Mouse (Mus musculus) midbrain, embryonic 11.5 days (tissue): ENCODE results near the gene Zc3h12d. TPM values are rescaled to one million over a fixed set of nuclear protein-coding genes. Genes with fewer than 3 reads are reported as not detected.

ENCODE experiments used
- ATAC-seq: fragments of 200-750 bp; cut with Nextera tagmentation; 2 replicates; pipeline ENCODE4 v1.8.0; 2017; ENCODE audit warnings: moderate TSS enrichment, moderate library complexity; ENCODE audit not compliant: low FRiP score
- DNase-seq: peaks from one replicate; pipeline ENCODE4 v3.0.0; 2015; ENCODE audit warnings: low spot score; ENCODE audit errors: missing footprints
- H3K27ac ChIP-seq: fragments of 300-500 bp; sonication (generic); 2 replicates; pipeline ENCODE4 v1.5.1; 2014; ENCODE audit warnings: low read depth, low read length
- H3K27me3 ChIP-seq: fragments of 300-500 bp; sonication (generic); 2 replicates; pipeline ENCODE4 v1.6.1; 2014; ENCODE audit warnings: mild to moderate bottlenecking, low read length, moderate library complexity, mixed read lengths; ENCODE audit not compliant: control insufficient read depth, insufficient read depth
- H3K36me3 ChIP-seq: fragments of 300-500 bp; sonication (generic); 2 replicates; pipeline ENCODE4 v1.6.1; 2014; ENCODE audit warnings: mild to moderate bottlenecking, low read length, moderate library complexity, mixed read lengths; ENCODE audit not compliant: control insufficient read depth, insufficient read depth
- H3K4me1 ChIP-seq: fragments of 300-500 bp; sonication (generic); 2 replicates; pipeline ENCODE4 v1.6.1; 2014; ENCODE audit warnings: low read length; ENCODE audit not compliant: control insufficient read depth, insufficient read depth
- H3K4me2 ChIP-seq: fragments of 300-500 bp; sonication (generic); 2 replicates; pipeline ENCODE4 v1.6.1; 2014; ENCODE audit warnings: mild to moderate bottlenecking, moderate library complexity
- H3K4me3 ChIP-seq: fragments of 300-500 bp; sonication (generic); 2 replicates; pipeline ENCODE4 v1.5.1; 2014; ENCODE audit warnings: low read depth, low read length
- H3K9ac ChIP-seq: fragments of 300-500 bp; sonication (generic); 2 replicates; pipeline ENCODE4 v1.6.1; 2014; ENCODE audit warnings: low read length
- H3K9me3 ChIP-seq: fragments of 300-500 bp; sonication (generic); 2 replicates; pipeline ENCODE4 v1.6.1; 2016; ENCODE audit warnings: low read length; ENCODE audit not compliant: control insufficient read depth
- WGBS: fragments of 180-500 bp; shearing (Covaris S2); extraction: QIAGEN DNeasy Blood & Tissue Kit; methylation state at CpG from one replicate; pipeline ENCODE4 v1.1.7; 2014; 5-methylcytosine and 5-hydroxymethylcytosine counted together
- polyA plus RNA-seq: library from polyadenylated mRNA; unstranded; fragments of >200 nt; fragmentation: Nextera tagmentation; extraction: Ambion mirVana; gene quantifications from 2 replicates; pipeline ENCODE4 v1.2.1, GENCODE M21; 2014

Zc3h12d gene
- polyA plus RNA-seq, 1 experiment from 2014 or later, result not detected

GRCm38 (mm10) chr10:7844161-7844560, 11.9 kb downstream of the Zc3h12d start:
- 82% methylated on average over 4 of the region's 4 CpGs for WGBS
- Histone ChIP-seq H3K4me1 (no peaks in the 10 kb centered on the region), H3K27me3 (no peaks in the 10 kb centered on the region)

GRCm38 (mm10) chr10:7845136-7845535, 12.9 kb downstream of the Zc3h12d start:
- Histone ChIP-seq H3K9me3 (no peaks in the 10 kb centered on the region), H3K36me3 (no peaks in the 10 kb centered on the region), H3K4me3 (no peak overlapping the region), H3K9ac (no peak overlapping the region), H3K4me2 (no peak overlapping the region), H3K4me1 (no peaks in the 10 kb centered on the region), H3K27me3 (no peaks in the 10 kb centered on the region), H3K27ac (no peak overlapping the region)
- WGBS, result 80% methylated on average over 8 of the region's 8 CpGs
- ATAC-seq (no peak), DNase-seq (no peak)

More at GRCm38 (mm10) chr10:7844161-7844560, 11.9 kb downstream of the Zc3h12d start:
- Histone ChIP-seq H3K4me3 (no peak overlapping the region), H3K4me2 (no peak overlapping the region), H3K9me3 (no peaks in the 10 kb centered on the region), H3K36me3 (no peaks in the 10 kb centered on the region), H3K27ac (no peak overlapping the region), H3K9ac (no peak overlapping the region)
- ATAC-seq, result no peak
- no peak for DNase-seq

GRCm38 (mm10) chr10:7845991-7846390, 13.7 kb downstream of the Zc3h12d start:
- Histone ChIP-seq H3K4me1 (no peaks in the 10 kb centered on the region), H3K36me3 (no peaks in the 10 kb centered on the region), H3K27me3 (no peaks in the 10 kb centered on the region), H3K9ac (no peak overlapping the region), H3K9me3 (no peaks in the 10 kb centered on the region), H3K27ac (no peak overlapping the region), H3K4me2 (no peak overlapping the region), H3K4me3 (no peak overlapping the region)
- 86% methylated on average over 4 of the region's 4 CpGs for WGBS
- ATAC-seq (no peak), DNase-seq (no peak)

- H3K36me3 ChIP-seq, result no peaks in the 10 kb centered on the region
- H3K9me3 ChIP-seq, result no peaks in the 10 kb centered on the region
- DNase-seq (no peak), ATAC-seq (no peak)
- no peak overlapping the region for H3K4me2 ChIP-seq
- H3K4me1 ChIP-seq, result no peaks in the 10 kb centered on the region
- no peak overlapping the region for H3K9ac ChIP-seq
- 89% methylated on average over 2 of the region's 2 CpGs for WGBS
- H3K27me3 ChIP-seq, result no peaks in the 10 kb centered on the region
- H3K4me3 ChIP-seq, result no peak overlapping the region
- H3K27ac ChIP-seq, result no peak overlapping the region
These were observed 14.9 kb downstream of the Zc3h12d start for GRCm38 (mm10) chr10:7847166-7847605.

- H3K9me3 ChIP-seq, result no peaks in the 10 kb centered on the region
- no peak overlapping the region for H3K4me2 ChIP-seq
- 65% methylated on average over 3 of the region's 3 CpGs for WGBS
- H3K4me3 ChIP-seq, result no peak overlapping the region
- H3K36me3 ChIP-seq, result no peaks in the 10 kb centered on the region
- no peaks in the 10 kb centered on the region for H3K27me3 ChIP-seq
- ATAC-seq (no peak), DNase-seq (no peak)
- H3K27ac ChIP-seq, result no peak overlapping the region
- no peaks in the 10 kb centered on the region for H3K4me1 ChIP-seq
- H3K9ac ChIP-seq, result no peak overlapping the region
These were observed 19.6 kb downstream of the Zc3h12d start for GRCm38 (mm10) chr10:7851891-7852290.

GRCm38 (mm10) chr10:7860494-7860893, 28.2 kb downstream of the Zc3h12d start:
- no peaks in the 10 kb centered on the region for H3K36me3 ChIP-seq
- DNase-seq (no peak), ATAC-seq (no peak)
- H3K4me2 ChIP-seq, result no peak overlapping the region
- no peaks in the 10 kb centered on the region for H3K9me3 ChIP-seq
- no peaks in the 10 kb centered on the region for H3K27me3 ChIP-seq
- H3K9ac ChIP-seq, result no peak overlapping the region
- no peak overlapping the region for H3K4me3 ChIP-seq
- no peak overlapping the region for H3K27ac ChIP-seq
- H3K4me1 ChIP-seq, result no peaks in the 10 kb centered on the region
- WGBS, result 90% methylated on average over 7 of the region's 7 CpGs

- DNase-seq (no peak), ATAC-seq (no peak)
- H3K4me2 ChIP-seq, result no peak overlapping the region
- no peak overlapping the region for H3K27ac ChIP-seq
- H3K27me3 ChIP-seq, result no peaks in the 10 kb centered on the region
- H3K36me3 ChIP-seq, result no peaks in the 10 kb centered on the region
- H3K9ac ChIP-seq, result no peak overlapping the region
- WGBS, result 93% methylated on average over 14 of the region's 14 CpGs
- no peaks in the 10 kb centered on the region for H3K4me1 ChIP-seq
- H3K9me3 ChIP-seq, result no peaks in the 10 kb centered on the region
- no peak overlapping the region for H3K4me3 ChIP-seq
These were observed 29.1 kb downstream of the Zc3h12d start for GRCm38 (mm10) chr10:7861259-7861936.

GRCm38 (mm10) chr10:7861937-7862657, 29.8 kb downstream of the Zc3h12d start:
- H3K36me3 ChIP-seq, result no peaks in the 10 kb centered on the region
- H3K9me3 ChIP-seq, result no peaks in the 10 kb centered on the region
- ATAC-seq, result no peak
- H3K4me3 ChIP-seq, result no peak overlapping the region
- H3K4me2 ChIP-seq, result no peak overlapping the region
- DNase-seq, result no peak
- 94% methylated on average over 23 of the region's 25 CpGs for WGBS
- H3K27me3 ChIP-seq, result peaks cover 4% of the 10 kb centered on the region
- no peak overlapping the region for H3K27ac ChIP-seq
- peaks cover 3% of the 10 kb centered on the region for H3K4me1 ChIP-seq
- H3K9ac ChIP-seq, result no peak overlapping the region

GRCm38 (mm10) chr10:7863411-7863810, 31.1 kb downstream of the Zc3h12d start:
- DNase-seq, result no peak
- Histone ChIP-seq H3K9ac (no peak overlapping the region), H3K27me3 (peaks cover 14% of the 10 kb centered on the region), H3K4me3 (no peak overlapping the region), H3K9me3 (no peaks in the 10 kb centered on the region), H3K4me2 (no peak overlapping the region), H3K36me3 (no peaks in the 10 kb centered on the region), H3K27ac (no peak overlapping the region), H3K4me1 (peaks cover 7% of the 10 kb centered on the region)
- no peak for ATAC-seq
- 95% methylated on average over 6 of the region's 6 CpGs for WGBS
